Mouse (Mus musculus) lung, embryonic 15.5 days (tissue): Measurements from ENCODE around the gene Serpina3i. TPM values are rescaled to one million over a fixed set of nuclear protein-coding genes. Genes with fewer than 3 reads are reported as not detected.

Experiments
- ATAC-seq: fragments of 200-750 bp; cut with Nextera tagmentation; 2 replicates; pipeline ENCODE4 v1.8.0; 2017; ENCODE audit warnings: moderate number of reproducible peaks, borderline replicate concordance; ENCODE audit not compliant: low FRiP score, low TSS enrichment; ENCODE audit errors: extremely low read depth
- H3K27ac ChIP-seq: fragments of 300-500 bp; sonication (generic); 2 replicates; pipeline ENCODE4 v1.5.1; 2015; ENCODE audit warnings: moderate library complexity, mild to moderate bottlenecking, inconsistent platforms
- H3K27me3 ChIP-seq: fragments of 300-500 bp; sonication (generic); 2 replicates; pipeline ENCODE4 v1.6.1; 2015; ENCODE audit warnings: inconsistent platforms
- H3K36me3 ChIP-seq: fragments of 300-500 bp; sonication (generic); 2 replicates; pipeline ENCODE4 v1.6.1; 2015; ENCODE audit warnings: inconsistent platforms
- H3K4me1 ChIP-seq: fragments of 300-500 bp; sonication (generic); 2 replicates; pipeline ENCODE4 v1.6.1; 2015; ENCODE audit warnings: inconsistent platforms
- H3K4me2 ChIP-seq: fragments of 300-500 bp; sonication (generic); 2 replicates; pipeline ENCODE4 v1.6.1; 2015; ENCODE audit warnings: inconsistent platforms, mild to moderate bottlenecking, moderate library complexity
- H3K4me3 ChIP-seq: fragments of 300-500 bp; sonication (generic); 2 replicates; pipeline ENCODE4 v1.5.1; 2015; ENCODE audit warnings: mild to moderate bottlenecking, inconsistent platforms
- H3K9ac ChIP-seq: fragments of 300-500 bp; sonication (generic); 2 replicates; pipeline ENCODE4 v1.6.1; 2015; ENCODE audit warnings: inconsistent platforms
- H3K9me3 ChIP-seq: fragments of 300-500 bp; sonication (generic); 2 replicates; pipeline ENCODE4 v1.6.1; 2016; ENCODE audit warnings: inconsistent platforms
- WGBS: fragments of 180-500 bp; shearing (Covaris S2); methylation state at CpG from one replicate; pipeline ENCODE4 v1.1.7; 2015; 5-methylcytosine and 5-hydroxymethylcytosine counted together
- polyA plus RNA-seq: library from polyadenylated mRNA; unstranded; fragments of >200 nt; fragmentation: Nextera tagmentation; extraction: Ambion mirVana; gene quantifications from 2 replicates; pipeline ENCODE4 v1.2.1, GENCODE M21; 2015

The Serpina3i gene
- polyA plus RNA-seq, 1 experiment from 2014 or later, result 0.65 TPM

DNA sequence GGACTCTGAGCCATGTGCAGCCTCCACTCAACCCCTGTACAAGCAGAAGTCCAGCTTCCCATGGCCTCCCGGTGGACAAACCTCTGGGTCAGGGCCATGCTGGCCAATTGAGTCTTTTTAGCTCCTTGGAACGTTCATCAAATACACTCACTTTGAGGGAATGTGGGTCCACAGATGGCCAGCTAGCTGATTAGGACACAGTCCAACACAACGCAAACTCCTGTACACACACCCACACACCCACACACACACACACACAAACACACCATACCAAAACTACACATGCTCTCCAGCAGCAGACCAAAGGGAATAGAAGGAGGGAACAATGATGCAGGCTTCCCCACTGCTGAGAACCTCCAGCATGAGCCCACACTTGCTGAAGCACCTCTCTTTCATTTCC, 17.3 kb upstream of the Serpina3i start:
- H3K27ac ChIP-seq, result no peak overlapping the region
- H3K9me3 ChIP-seq, result no peaks in the 10 kb centered on the region
- no peaks in the 10 kb centered on the region for H3K4me1 ChIP-seq
- H3K36me3 ChIP-seq, result no peaks in the 10 kb centered on the region
- no peaks in the 10 kb centered on the region for H3K27me3 ChIP-seq
- H3K4me3 ChIP-seq, result no peak overlapping the region
- 50% methylated on average over 3 of the region's 3 CpGs for WGBS
- no peak for ATAC-seq
- H3K4me2 ChIP-seq, result no peak overlapping the region
- H3K9ac ChIP-seq, result no peak overlapping the region

DNA sequence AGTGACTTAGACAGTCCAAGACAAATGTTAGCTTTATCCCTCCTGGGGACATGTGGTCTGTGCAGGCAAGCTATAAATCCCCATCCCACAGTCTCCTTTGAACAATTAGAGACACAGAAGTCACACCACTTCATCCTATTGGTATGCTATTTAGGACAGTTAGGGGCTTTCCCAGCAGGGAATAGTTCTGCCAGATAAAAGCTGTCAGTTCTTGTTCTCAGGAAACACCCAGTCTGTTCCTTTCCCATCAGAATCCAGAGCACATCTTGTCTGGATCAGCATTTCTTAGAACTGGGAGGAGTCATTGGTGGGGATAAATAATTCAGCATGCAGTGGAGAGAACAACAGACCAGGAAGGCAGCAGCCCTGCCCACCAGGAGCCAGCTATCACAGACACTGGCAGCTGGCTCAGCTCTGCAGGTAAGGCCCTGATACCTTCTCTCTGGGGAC, 15.3 kb upstream of the Serpina3i start:
- Histone ChIP-seq H3K4me2 (no peak overlapping the region), H3K27me3 (no peaks in the 10 kb centered on the region), H3K36me3 (no peaks in the 10 kb centered on the region), H3K4me3 (no peak overlapping the region), H3K4me1 (no peaks in the 10 kb centered on the region), H3K9ac (no peak overlapping the region), H3K9me3 (no peaks in the 10 kb centered on the region), H3K27ac (no peak overlapping the region)
- no peak for ATAC-seq

DNA sequence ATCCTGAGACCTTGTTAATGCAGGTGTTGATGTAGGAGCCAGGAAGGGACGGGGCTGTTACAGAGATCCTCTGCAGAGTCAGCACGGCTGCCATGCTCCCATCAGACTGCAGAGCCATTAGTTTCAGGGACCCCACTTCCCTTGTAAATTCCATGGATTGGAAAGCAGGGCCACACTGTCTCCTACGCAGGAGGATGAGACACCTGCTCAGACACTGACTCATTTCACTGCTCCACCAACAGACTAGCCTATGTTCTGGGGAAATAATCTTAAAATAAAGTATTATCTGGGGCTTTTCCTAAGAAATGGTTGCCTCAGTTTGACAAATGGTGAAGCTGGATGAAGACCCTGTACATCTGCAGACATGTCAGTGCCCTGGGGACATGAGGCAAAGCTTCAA, 14.7 kb upstream of the Serpina3i start:
- H3K9ac ChIP-seq, result no peak overlapping the region

DNA sequence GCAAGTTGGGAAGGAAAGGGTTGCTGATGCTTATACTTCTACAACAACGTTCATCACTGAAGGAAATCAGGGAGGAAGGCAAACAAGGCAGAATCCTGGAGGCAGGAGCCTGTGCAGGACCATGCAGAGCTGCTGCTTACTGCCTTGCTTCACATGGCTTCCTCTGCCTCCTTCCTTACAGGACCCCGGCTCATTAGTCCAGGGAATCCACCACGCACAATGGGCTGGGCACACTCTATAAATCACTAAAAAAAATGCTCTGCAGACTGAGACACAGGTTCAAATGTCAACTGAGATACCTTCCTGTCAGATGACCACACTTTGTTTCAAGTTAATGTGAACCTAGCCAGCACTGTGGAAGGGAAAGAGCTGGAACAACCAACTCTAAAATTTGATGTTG, 1.9 kb upstream of the Serpina3i start:
- WGBS, result 34% methylated on average over 3 of the region's 3 CpGs
- no peak for ATAC-seq
- H3K36me3 ChIP-seq, result no peaks in the 10 kb centered on the region
- H3K4me2 ChIP-seq, result no peak overlapping the region
- H3K4me1 ChIP-seq, result no peaks in the 10 kb centered on the region
- no peak overlapping the region for H3K9ac ChIP-seq
- H3K9me3 ChIP-seq, result no peaks in the 10 kb centered on the region
- no peaks in the 10 kb centered on the region for H3K27me3 ChIP-seq
- no peak overlapping the region for H3K27ac ChIP-seq
- H3K4me3 ChIP-seq, result no peak overlapping the region

More for the DNA sequence above, 14.7 kb upstream of the Serpina3i start:
- Histone ChIP-seq H3K9me3 (no peaks in the 10 kb centered on the region), H3K4me1 (no peaks in the 10 kb centered on the region), H3K4me2 (no peak overlapping the region), H3K4me3 (no peak overlapping the region), H3K36me3 (no peaks in the 10 kb centered on the region), H3K27me3 (no peaks in the 10 kb centered on the region), H3K27ac (no peak overlapping the region)
- no peak for ATAC-seq
- WGBS, result 64% methylated on average over 3 of the region's 3 CpGs

DNA sequence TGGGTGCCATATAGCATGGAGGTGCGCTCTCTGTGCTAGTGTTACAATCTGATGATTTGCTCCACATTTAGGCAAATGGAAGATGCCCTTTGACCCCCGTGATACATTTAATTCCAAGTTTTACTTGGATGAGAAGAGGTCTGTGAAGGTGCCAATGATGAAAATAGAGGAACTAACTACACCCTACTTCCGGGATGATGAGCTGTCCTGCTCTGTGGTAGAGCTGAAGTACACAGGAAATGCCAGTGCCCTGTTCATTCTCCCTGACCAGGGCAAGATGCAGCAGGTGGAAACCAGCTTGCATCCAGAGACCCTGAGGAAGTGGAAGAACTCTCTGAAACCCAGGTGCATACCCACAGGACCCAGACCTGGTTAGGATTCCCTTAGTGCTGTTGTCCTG, 3.5 kb downstream of the Serpina3i start:
- Histone ChIP-seq H3K9me3 (no peaks in the 10 kb centered on the region), H3K9ac (no peak overlapping the region), H3K27ac (no peak overlapping the region), H3K4me3 (no peak overlapping the region), H3K27me3 (no peaks in the 10 kb centered on the region), H3K4me1 (no peaks in the 10 kb centered on the region), H3K4me2 (no peak overlapping the region), H3K36me3 (no peaks in the 10 kb centered on the region)
- no peak for ATAC-seq
- WGBS, result 63% methylated on average over 3 of the region's 3 CpGs

DNA sequence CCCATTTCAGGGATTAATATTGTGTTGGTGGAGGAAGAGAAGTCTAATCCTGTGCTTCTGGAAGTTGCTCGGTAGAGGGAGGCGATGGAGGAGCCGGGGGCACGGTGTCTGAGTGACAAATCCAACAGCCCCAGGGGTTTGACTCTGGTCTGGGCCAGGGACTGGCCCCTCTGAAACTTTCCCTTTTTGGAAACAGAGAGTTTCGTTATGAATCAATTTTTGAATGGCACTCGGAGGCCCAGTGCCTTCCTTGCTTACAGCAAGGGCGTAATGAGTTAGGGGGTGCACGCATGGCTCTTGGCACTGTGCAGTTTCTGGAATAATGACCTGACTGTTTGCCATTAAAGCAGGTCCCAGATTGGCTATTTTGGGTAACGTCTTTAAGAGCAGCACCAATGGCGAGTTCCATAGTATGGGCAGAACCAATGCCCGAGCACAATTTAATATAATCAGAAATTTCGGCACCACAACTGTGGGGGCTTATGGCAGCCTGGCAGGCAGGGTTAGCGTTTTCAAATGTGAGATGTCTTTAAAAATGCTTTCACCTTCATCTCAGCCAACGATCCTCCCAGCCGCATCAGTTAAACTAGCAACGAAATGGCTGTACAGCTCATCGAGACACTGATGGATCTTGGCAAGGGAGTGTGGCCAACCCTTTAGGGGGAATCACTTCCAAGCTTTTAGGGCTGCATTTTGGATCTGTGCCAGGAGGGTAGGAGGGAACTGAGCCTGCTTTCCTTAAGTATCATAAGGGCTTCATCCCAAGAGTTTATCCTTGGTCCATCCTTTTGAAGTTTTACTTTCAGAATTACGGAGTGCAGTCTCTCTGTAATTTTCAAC, 15.5 kb downstream of the Serpina3i start:
- H3K4me1 ChIP-seq, result no peaks in the 10 kb centered on the region
- no peak overlapping the region for H3K27ac ChIP-seq
- no peak overlapping the region for H3K9ac ChIP-seq
- H3K27me3 ChIP-seq, result no peaks in the 10 kb centered on the region
- H3K9me3 ChIP-seq, result no peaks in the 10 kb centered on the region
- H3K4me3 ChIP-seq, result no peak overlapping the region
- H3K36me3 ChIP-seq, result no peaks in the 10 kb centered on the region
- WGBS, result 71% methylated on average over 18 of the region's 18 CpGs
- no peak overlapping the region for H3K4me2 ChIP-seq
- no peak for ATAC-seq

DNA sequence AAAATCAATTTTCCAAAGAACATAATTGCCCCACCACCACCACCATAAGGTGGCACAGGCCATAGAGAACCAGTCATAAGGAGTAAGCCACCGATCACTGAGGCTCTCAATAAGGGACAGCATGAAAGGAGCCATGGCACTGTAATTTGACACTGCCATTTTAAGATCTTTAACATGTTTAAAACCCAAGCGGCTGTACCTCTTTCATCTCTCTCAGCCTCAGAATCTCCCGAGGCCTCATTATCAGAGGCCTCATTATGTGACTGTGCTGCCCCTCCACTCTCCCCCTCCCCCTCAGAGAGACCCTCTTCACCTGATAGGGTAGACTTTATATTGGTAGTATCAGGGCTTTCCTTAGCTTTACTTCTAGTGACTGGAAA, 16.1 kb downstream of the Serpina3i start:
- no peak overlapping the region for H3K4me2 ChIP-seq
- H3K27me3 ChIP-seq, result no peaks in the 10 kb centered on the region
- no peaks in the 10 kb centered on the region for H3K4me1 ChIP-seq
- no peaks in the 10 kb centered on the region for H3K9me3 ChIP-seq
- no peak overlapping the region for H3K9ac ChIP-seq
- no peaks in the 10 kb centered on the region for H3K36me3 ChIP-seq
- no peak overlapping the region for H3K27ac ChIP-seq
- WGBS, result 6% methylated on average over 3 of the region's 3 CpGs
- H3K4me3 ChIP-seq, result no peak overlapping the region
- ATAC-seq, result no peak

DNA sequence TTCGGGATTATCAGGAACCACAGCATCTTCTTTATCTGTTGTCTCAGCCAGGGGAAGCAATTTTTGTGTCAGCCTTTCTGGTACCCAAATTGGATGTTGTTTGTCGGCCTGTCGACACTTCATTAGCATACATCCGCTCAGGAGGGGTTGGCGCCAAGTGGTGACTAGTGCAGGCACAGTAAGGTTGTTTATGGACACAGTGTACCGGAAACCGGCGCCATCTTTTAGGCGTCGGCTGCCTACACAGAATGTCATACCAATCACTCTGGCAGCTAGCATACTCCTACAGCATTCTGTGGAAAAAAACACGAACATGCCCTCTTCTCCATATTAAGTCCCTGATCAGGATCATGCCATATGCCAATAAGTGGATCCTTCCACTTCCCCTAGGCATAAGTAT, 20.5 kb downstream of the Serpina3i start:
- Histone ChIP-seq H3K36me3 (no peaks in the 10 kb centered on the region), H3K4me3 (no peak overlapping the region), H3K27ac (no peak overlapping the region), H3K9ac (no peak overlapping the region), H3K4me2 (no peak overlapping the region), H3K27me3 (no peaks in the 10 kb centered on the region), H3K9me3 (no peaks in the 10 kb centered on the region), H3K4me1 (no peaks in the 10 kb centered on the region)
- ATAC-seq, result no peak
- WGBS, result 79% methylated on average over 11 of the region's 11 CpGs

DNA sequence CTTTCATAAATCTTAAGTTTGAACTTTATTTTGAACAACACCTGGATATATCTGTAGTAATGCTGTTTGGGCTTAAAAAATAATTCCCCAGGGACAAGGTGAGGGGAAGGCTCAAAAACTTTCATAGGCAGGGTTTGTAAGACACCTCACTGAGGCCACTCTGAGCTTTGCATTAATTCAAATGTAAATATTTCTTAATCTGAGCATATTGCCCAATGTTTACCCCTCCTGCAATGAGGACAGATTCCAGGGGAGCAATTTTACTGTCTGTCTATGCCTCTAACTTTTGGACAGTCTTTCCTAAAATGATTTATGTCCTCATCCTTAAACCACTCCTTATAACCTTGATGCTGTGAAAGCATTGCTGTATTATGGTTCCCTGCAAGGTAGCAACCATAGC, 25.4 kb downstream of the Serpina3i start:
- H3K4me3 ChIP-seq, result no peak overlapping the region
- H3K36me3 ChIP-seq, result no peaks in the 10 kb centered on the region
- H3K4me2 ChIP-seq, result no peak overlapping the region
- H3K9me3 ChIP-seq, result no peaks in the 10 kb centered on the region
- no peaks in the 10 kb centered on the region for H3K4me1 ChIP-seq
- H3K9ac ChIP-seq, result no peak overlapping the region
- no peak overlapping the region for H3K27ac ChIP-seq
- H3K27me3 ChIP-seq, result no peaks in the 10 kb centered on the region
- no peak for ATAC-seq

DNA sequence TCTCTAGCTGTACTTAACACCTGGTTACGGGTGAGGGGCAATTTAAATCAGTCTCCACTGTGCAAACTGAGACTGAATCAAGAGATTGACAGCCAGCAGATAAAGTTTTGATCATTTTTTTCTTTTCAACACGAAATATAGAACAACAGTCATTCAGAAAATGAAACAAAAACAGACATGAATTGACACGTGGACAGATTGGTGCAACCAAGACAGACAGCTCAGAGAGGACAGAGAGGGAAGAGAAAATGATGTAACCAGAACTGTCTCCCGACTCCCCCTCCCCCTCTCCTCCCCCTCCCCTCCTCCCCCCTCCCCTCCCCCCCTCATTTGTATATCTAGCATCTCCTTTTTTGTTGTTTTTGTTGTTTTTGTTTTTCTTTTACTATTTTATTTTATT, 26.9 kb downstream of the Serpina3i start:
- ATAC-seq, result no peak
- no peaks in the 10 kb centered on the region for H3K27me3 ChIP-seq
- WGBS, result 32% methylated on average over 4 of the region's 4 CpGs

DNA sequence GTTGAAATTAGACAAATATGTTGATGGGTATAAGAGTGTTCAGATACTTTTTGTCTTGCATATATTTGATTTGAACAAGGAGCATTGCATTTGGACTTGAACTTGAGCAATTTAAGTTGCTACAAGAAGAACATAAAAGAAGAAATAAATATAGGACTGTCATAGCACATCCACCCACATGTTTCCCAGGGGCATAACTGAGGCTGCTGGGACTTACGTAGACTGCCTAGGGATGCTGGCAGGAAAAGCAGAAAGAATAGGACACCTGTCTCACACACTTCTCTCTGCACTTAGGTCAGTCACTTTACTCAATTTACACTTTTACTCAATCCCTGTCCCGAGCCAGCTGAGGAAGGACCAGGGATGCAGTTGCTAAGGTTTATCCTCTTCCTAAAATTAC, 31.0 kb downstream of the Serpina3i start:
- H3K27ac ChIP-seq, result no peak overlapping the region
- no peak overlapping the region for H3K9ac ChIP-seq
- H3K4me1 ChIP-seq, result no peaks in the 10 kb centered on the region
- H3K27me3 ChIP-seq, result no peaks in the 10 kb centered on the region
- H3K4me2 ChIP-seq, result no peak overlapping the region
- 76% methylated on average over 2 of the region's 2 CpGs for WGBS
- H3K9me3 ChIP-seq, result no peaks in the 10 kb centered on the region
- no peak overlapping the region for H3K4me3 ChIP-seq
- no peak for ATAC-seq
- no peaks in the 10 kb centered on the region for H3K36me3 ChIP-seq

More for the DNA sequence above, 26.9 kb downstream of the Serpina3i start:
- Histone ChIP-seq H3K4me1 (no peaks in the 10 kb centered on the region), H3K36me3 (no peaks in the 10 kb centered on the region), H3K4me2 (no peak overlapping the region), H3K9ac (no peak overlapping the region), H3K9me3 (no peaks in the 10 kb centered on the region), H3K27ac (no peak overlapping the region), H3K4me3 (no peak overlapping the region)

DNA sequence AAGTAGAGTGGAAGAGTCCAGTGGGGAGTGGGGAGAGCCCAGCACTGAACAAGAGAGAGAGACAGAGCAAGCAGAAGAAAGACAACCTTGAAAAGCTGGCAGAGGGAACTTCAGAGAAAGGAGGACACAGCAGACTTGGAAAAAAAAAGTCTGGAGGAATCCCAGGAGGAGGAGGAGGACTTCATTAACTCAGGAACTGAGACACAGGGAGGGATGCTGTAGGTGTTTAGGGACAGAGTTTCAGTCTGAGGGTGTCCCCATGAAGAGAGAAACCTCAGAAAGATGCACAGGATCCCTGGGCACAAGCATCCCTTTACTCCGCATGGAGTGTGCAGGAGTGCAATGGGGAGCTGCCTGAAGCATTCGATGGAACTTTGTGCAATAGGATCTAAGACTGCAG, 35.1 kb downstream of the Serpina3i start:
- H3K27me3 ChIP-seq, result no peaks in the 10 kb centered on the region

DNA sequence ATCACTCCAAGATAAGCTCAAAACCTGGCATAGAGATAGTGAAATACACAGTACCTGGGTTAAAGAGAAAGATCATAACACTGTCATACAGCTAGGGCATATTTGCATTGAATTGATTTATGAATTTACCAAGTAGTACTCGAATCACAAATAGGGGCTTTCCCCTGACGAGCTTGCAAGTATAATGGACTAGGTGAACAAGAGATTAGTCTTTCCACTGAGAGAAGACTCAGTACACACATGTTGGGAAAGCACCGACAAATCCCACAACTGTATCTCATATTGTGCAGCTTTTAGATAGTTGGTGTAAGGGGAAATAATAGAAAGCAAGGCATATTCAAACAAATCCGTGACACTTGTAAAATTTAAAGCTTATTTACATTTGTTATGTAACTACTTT, 43.1 kb downstream of the Serpina3i start:
- no peak overlapping the region for H3K9ac ChIP-seq
- H3K27ac ChIP-seq, result no peak overlapping the region
- no peaks in the 10 kb centered on the region for H3K27me3 ChIP-seq
- H3K4me3 ChIP-seq, result no peak overlapping the region
- H3K4me1 ChIP-seq, result no peaks in the 10 kb centered on the region
- 77% methylated on average over 4 of the region's 4 CpGs for WGBS
- H3K36me3 ChIP-seq, result no peaks in the 10 kb centered on the region
- no peaks in the 10 kb centered on the region for H3K9me3 ChIP-seq
- no peak overlapping the region for H3K4me2 ChIP-seq
- no peak for ATAC-seq

More for the DNA sequence above, 35.1 kb downstream of the Serpina3i start:
- ATAC-seq, result no peak
- no peaks in the 10 kb centered on the region for H3K36me3 ChIP-seq
- no peak overlapping the region for H3K4me2 ChIP-seq
- H3K27ac ChIP-seq, result no peak overlapping the region
- H3K4me3 ChIP-seq, result no peak overlapping the region
- no peak overlapping the region for H3K9ac ChIP-seq
- no peaks in the 10 kb centered on the region for H3K4me1 ChIP-seq
- WGBS, result 93% methylated on average over 2 of the region's 2 CpGs
- no peaks in the 10 kb centered on the region for H3K9me3 ChIP-seq
